Mouse (Mus musculus) hindbrain, postnatal 0 days (tissue): ENCODE data around the gene Gm4756. TPM values are rescaled to one million over a fixed set of nuclear protein-coding genes. Genes with fewer than 3 reads are reported as not detected.

ENCODE experiments used
- ATAC-seq: fragments of 200-750 bp; cut with Nextera tagmentation; 2 replicates; pipeline ENCODE4 v1.8.0; 2017; ENCODE audit warnings: mild to moderate bottlenecking, moderate TSS enrichment, moderate library complexity
- DNase-seq: peaks from one replicate; pipeline ENCODE4 v3.0.0-alpha.2; 2015; ENCODE audit warnings: low spot score
- H3K27ac ChIP-seq: fragments of 300-500 bp; sonication (generic); 2 replicates; pipeline ENCODE4 v1.5.1; 2014; ENCODE audit warnings: mild to moderate bottlenecking
- H3K27me3 ChIP-seq: fragments of 300-500 bp; sonication (generic); 2 replicates; pipeline ENCODE4 v1.6.1; 2014; ENCODE audit warnings: low read length, mixed read lengths; ENCODE audit not compliant: insufficient read depth
- H3K36me3 ChIP-seq: fragments of 300-500 bp; sonication (generic); 2 replicates; pipeline ENCODE4 v1.6.1; 2014; ENCODE audit warnings: low read length, mixed read lengths; ENCODE audit not compliant: insufficient read depth
- H3K4me1 ChIP-seq: fragments of 300-500 bp; sonication (generic); 2 replicates; pipeline ENCODE4 v1.6.1; 2014; ENCODE audit warnings: antibody characterized with exemption, low read length, mixed read lengths; ENCODE audit not compliant: insufficient read depth
- H3K4me2 ChIP-seq: fragments of 300-500 bp; sonication (generic); 2 replicates; pipeline ENCODE4 v1.6.1; 2014; ENCODE audit warnings: low read depth, mild to moderate bottlenecking, low read length, moderate library complexity, mixed read lengths
- H3K4me3 ChIP-seq: fragments of 300-500 bp; sonication (generic); 2 replicates; pipeline ENCODE4 v1.5.1; 2014; ENCODE audit warnings: low read length
- H3K9ac ChIP-seq: fragments of 300-500 bp; sonication (generic); replicated peaks from 2 replicates; pipeline ENCODE4 v1.6.1; 2014; ENCODE audit warnings: mild to moderate bottlenecking, low read length, moderate library complexity, mixed read lengths
- H3K9me3 ChIP-seq: fragments of 300-500 bp; sonication (generic); 2 replicates; pipeline ENCODE4 v1.6.1; 2016; ENCODE audit warnings: low read length, mixed read lengths
- CTCF ChIP-seq: IDR thresholded peaks from 2 replicates; pipeline ENCODE4 v1.5.1; 2016; ENCODE audit warnings: antibody characterized with exemption, control low read depth, low read depth
- WGBS: fragments of 180-500 bp; shearing (Covaris S2); extraction: QIAGEN DNeasy Blood & Tissue Kit; methylation state at CpG from one replicate; pipeline ENCODE4 v1.1.7; 2014; 5-methylcytosine and 5-hydroxymethylcytosine counted together
- polyA plus RNA-seq: library from polyadenylated mRNA; unstranded; fragments of >200 nt; fragmentation: Nextera tagmentation; extraction: Ambion mirVana; gene quantifications from 2 replicates; pipeline ENCODE4 v1.2.1, GENCODE M21; 2015
- total RNA-seq: library from RNA; depleted of rRNA; stranded (reverse); fragments of >200 nt; gene quantifications from 2 replicates; pipeline ENCODE4 v1.2.3, GENCODE M21; 2014

The Gm4756 gene
- total and polyA plus RNA-seq, 2 experiments from 2014 or later = not detected

DNA sequence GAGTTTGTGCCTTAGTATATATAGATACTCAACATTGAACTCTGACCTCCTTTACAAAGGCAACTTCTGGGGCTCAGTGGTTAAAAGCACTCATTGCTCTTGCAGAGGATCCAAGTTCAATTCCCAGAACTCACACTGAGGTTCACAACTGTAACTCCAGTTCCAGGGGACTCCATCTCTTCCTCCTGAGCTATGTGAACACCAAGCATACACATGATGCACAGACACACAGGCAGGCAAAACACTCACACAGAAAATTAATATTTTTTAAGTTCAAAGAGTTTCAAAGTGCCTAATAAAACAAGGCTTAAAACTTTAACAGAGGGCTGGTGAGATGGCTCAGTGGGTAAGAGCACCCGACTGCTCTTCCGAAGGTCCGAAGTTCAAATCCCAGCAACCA, 34.2 kb upstream of the Gm4756 start:
- no peak overlapping the region for H3K27ac ChIP-seq
- TF ChIP-seq CTCF = no peak
- 97% methylated on average over 3 of the region's 3 CpGs for WGBS
- no peak for DNase-seq
- H3K9me3 ChIP-seq = no peaks in the 10 kb centered on the region
- H3K36me3 ChIP-seq = no peaks in the 10 kb centered on the region
- no peaks in the 10 kb centered on the region for H3K4me1 ChIP-seq
- H3K4me3 ChIP-seq = no peak overlapping the region
- no peak overlapping the region for H3K9ac ChIP-seq
- no peaks in the 10 kb centered on the region for H3K27me3 ChIP-seq
- ATAC-seq = no peak
- no peak overlapping the region for H3K4me2 ChIP-seq

DNA sequence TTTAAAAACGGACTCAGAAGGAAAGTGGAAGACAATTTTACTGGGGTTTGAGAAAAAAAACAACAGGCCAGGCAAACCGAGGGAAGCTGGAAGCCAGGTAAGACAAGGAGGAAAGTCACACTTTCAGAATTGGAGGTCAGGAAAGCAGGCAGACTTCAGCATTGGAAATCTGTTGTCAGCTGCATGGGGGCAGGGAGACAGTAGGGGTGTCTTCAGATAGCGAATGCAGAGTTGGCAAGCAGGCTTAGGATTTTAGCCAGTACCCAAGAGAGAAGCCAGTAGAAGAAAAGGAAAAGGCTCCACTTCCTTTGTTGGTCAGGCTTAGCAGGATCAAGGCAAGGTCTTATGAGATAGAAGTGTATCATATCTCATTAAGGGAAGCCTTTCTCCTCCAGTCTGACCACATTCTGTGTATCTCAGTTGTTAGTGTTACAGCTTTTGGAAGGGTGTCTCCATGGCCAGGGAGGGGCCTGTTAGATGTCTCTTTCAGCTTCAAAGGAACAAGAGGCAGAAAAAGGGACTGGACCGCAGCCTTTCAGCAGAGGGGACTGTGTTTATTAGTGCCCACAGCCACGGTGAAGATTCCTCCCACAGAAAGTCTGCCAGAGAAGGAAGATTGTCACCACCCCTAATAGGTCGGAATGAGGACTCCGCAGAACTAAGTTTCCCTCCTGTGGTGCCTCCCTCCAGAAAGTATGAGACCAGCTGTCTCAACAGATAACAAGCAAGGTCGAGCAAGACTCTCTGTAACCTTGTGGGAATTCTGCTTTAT, 33.2 kb upstream of the Gm4756 start:
- WGBS = 60% methylated on average over 8 of the region's 8 CpGs
- no peak overlapping the region for H3K27ac ChIP-seq
- DNase-seq (no peak), ATAC-seq (no peak)
- no peak overlapping the region for H3K4me2 ChIP-seq
- no peaks in the 10 kb centered on the region for H3K9me3 ChIP-seq
- H3K4me3 ChIP-seq = no peak overlapping the region
- H3K27me3 ChIP-seq = no peaks in the 10 kb centered on the region
- H3K9ac ChIP-seq = no peak overlapping the region
- no peak for TF ChIP-seq CTCF
- H3K36me3 ChIP-seq = no peaks in the 10 kb centered on the region
- no peaks in the 10 kb centered on the region for H3K4me1 ChIP-seq

GRCm38 (mm10) chr12:72681919-72682318, 32.5 kb upstream of the Gm4756 start:
- ATAC-seq = no peak
- no peak for DNase-seq
- no peak overlapping the region for H3K27ac ChIP-seq
- H3K4me1 ChIP-seq = no peaks in the 10 kb centered on the region
- no peak overlapping the region for H3K4me3 ChIP-seq
- no peak overlapping the region for H3K9ac ChIP-seq
- H3K9me3 ChIP-seq = no peaks in the 10 kb centered on the region
- no peaks in the 10 kb centered on the region for H3K27me3 ChIP-seq
- TF ChIP-seq CTCF = no peak
- no peak overlapping the region for H3K4me2 ChIP-seq
- H3K36me3 ChIP-seq = no peaks in the 10 kb centered on the region
- 95% methylated on average over 1 of the region's 1 CpGs for WGBS

DNA sequence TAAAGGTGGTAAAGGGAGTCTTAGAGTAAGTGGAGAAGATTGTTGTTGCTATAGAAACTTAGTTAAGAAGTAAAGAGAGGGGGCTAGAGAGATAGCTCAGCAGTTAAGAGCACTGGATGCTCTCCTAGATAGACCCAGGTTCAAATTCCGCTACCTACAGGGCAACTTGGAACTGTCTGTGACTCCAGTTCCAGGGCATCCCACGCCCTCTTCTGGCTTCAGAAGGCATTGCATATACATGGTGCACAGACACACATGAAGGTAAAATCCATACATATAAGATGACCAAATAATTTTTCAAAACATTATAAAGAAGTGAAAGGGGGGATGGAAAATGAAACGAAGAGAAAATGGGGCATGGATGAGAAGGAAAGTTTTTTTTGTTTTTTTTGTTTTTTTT, 30.2 kb upstream of the Gm4756 start:
- no peaks in the 10 kb centered on the region for H3K9me3 ChIP-seq
- no peak overlapping the region for H3K4me2 ChIP-seq
- no peak overlapping the region for H3K27ac ChIP-seq
- TF ChIP-seq CTCF = no peak; the same call in 1 of the 2 replicates
- ATAC-seq (no peak), DNase-seq (no peak)
- H3K4me1 ChIP-seq = no peaks in the 10 kb centered on the region
- H3K4me3 ChIP-seq = no peak overlapping the region
- H3K36me3 ChIP-seq = no peaks in the 10 kb centered on the region
- no peaks in the 10 kb centered on the region for H3K27me3 ChIP-seq
- WGBS = 76% methylated on average over 3 of the region's 3 CpGs
- H3K9ac ChIP-seq = no peak overlapping the region

- no peak for TF ChIP-seq CTCF
- no peak for ATAC-seq
- H3K4me2 ChIP-seq = no peak overlapping the region
- no peaks in the 10 kb centered on the region for H3K9me3 ChIP-seq
- WGBS = 34% methylated on average over 2 of the region's 2 CpGs
- no peak overlapping the region for H3K9ac ChIP-seq
- no peak overlapping the region for H3K4me3 ChIP-seq
- H3K27me3 ChIP-seq = no peaks in the 10 kb centered on the region
- no peaks in the 10 kb centered on the region for H3K4me1 ChIP-seq
- H3K27ac ChIP-seq = no peak overlapping the region
- DNase-seq = peak; percentile 15
- no peaks in the 10 kb centered on the region for H3K36me3 ChIP-seq
Measured at GRCm38 (mm10) chr12:72674820-72675219, 25.4 kb upstream of the Gm4756 start.

DNA sequence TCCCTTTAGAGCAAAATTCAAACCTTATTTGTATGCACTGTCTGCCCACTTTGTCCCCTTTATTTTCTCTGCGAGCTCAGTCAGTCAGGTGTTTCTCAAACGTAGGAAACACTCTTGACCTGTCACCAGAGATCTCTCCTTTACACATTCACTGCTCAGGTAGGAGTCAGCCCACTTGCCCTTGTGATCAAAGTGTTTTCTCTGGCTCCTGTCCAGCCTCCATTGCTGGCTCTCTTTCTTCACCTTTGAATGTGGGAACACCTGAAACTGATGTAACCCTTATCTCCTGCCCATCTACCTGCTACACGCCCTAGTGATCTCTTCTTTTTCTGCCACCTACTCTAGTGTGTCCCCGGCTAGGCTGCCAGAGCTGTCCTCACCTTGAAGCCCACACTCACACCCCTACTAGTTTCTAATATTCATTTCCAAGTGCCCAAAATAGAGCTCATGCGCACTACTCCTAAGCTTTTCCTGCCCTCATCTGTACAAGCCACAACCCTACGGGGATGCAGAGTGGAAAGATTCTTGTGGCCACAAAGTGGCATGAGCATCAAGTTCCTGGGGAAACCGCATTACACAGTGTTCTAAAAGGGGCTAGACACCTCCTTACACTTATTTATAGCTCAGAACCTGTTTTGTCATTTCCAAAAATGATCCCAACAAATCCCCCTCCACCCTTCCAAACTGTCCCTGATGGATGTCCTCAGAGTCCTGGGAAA, 24.8 kb upstream of the Gm4756 start:
- no peak overlapping the region for H3K27ac ChIP-seq
- no peak for ATAC-seq

More for the DNA sequence above, 24.8 kb upstream of the Gm4756 start:
- H3K9ac ChIP-seq = no peak overlapping the region
- no peaks in the 10 kb centered on the region for H3K36me3 ChIP-seq
- no peaks in the 10 kb centered on the region for H3K9me3 ChIP-seq
- no peaks in the 10 kb centered on the region for H3K4me1 ChIP-seq
- H3K4me3 ChIP-seq = no peak overlapping the region
- no peaks in the 10 kb centered on the region for H3K27me3 ChIP-seq
- no peak overlapping the region for H3K4me2 ChIP-seq
- no peak for DNase-seq
- no peak for TF ChIP-seq CTCF
- 83% methylated on average over 7 of the region's 7 CpGs for WGBS
